ENCODE assay signal across 18 mouse cellular contexts in the genomic region with DNA sequence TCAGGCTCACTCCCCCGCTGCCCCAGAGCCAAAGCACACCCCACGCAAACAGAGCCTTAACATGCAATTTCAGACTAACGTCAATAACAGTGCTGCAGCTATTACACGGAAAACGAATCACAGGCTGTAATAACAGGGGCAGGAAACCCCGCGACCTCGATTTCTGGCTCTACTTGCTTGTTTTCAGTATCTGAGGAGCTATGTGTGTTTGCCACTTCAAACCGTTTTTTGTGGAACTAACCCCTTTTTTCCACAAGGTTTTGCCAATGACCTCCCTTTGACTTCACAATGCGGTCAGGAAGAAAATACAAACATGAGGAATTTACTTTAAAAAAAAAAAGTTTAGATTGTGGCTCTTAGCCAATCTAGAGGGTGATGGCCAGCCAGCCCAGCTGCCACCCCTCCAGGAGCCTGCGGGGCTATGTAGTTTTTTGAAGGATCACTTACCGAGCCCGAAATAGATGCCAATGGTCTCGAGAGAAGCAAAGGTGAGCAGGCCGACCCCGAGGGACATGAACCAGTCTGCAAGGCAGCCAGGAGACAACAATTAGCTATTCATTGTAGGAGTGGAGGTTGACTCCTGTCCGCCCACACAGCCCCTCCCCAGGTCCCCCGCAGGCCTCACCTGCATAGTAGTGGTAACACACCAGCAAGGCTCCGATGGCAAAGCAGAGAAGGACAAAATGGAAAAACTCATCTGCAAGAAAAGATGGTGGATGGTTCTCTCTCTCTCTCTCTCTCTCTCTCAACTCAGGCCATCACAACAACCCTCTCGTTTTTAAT. TPM values are rescaled to one million over a fixed set of nuclear protein-coding genes. Genes with fewer than 3 reads are reported as not detected.
DNase-seq lines count a peak whose midpoint lies in the region; ATAC-seq and TF ChIP-seq lines count a peak whose summit lies in the region.
"Had no signal": no experiment of that assay in that cellular context is flagged by ENCODE, and none has a peak within 500 bp of the region (broad histone marks: within the 10 kb centered on the region; RNA-seq: fewer than 3 reads in every experiment).

No protein-coding gene starts in this region.

- H3K4me3 ChIP-seq in heart, embryonic 14.5 days (ENCODE audit: control insufficient read depth in 1 of 2, insufficient read depth in 1 of 2, low read depth in 1 of 2, low read length in 2 of 2) = no peak overlapping the region
- no peak overlapping the region for H3K4me3 ChIP-seq in liver, postnatal 0 days (ENCODE audit: low read depth, low read length)
- peak overlapping the region; percentile 14; the same call in 1 of the 2 replicates for H3K4me3 ChIP-seq in limb, embryonic 15.5 days
- H3K4me3 ChIP-seq: hindbrain, embryonic 10.5 days; megakaryocyte, embryonic 14.5 days had no signal

- no peak for DNase-seq in heart, postnatal 36 days
- no peak for DNase-seq in liver, postnatal 0 days
- DNase-seq in liver = no peak
- DNase-seq in R1 (ENCODE audit: low read depth, low spot score) = peak; percentile 66
- DNase-seq in spleen, adult 12 weeks (ENCODE audit: low spot score) = no peak
- no peak for DNase-seq in spleen, postnatal 10 days (ENCODE audit: low spot score in 2 of 2)
- DNase-seq: cerebellum, adult 9-10 months; layer of hippocampus, adult 9-11 months; right cerebral cortex, postnatal 14 days; thymus, postnatal 4 days had no signal

- no peaks in the 10 kb centered on the region for H3K27me3 ChIP-seq in heart, embryonic 14.5 days (ENCODE audit: control insufficient read depth, insufficient read depth, low read length)
- H3K27me3 ChIP-seq in liver, postnatal 0 days (ENCODE audit: insufficient read depth, low read length) = no peaks in the 10 kb centered on the region
- H3K27me3 ChIP-seq in limb, embryonic 15.5 days = no peaks in the 10 kb centered on the region
- H3K27me3 ChIP-seq: megakaryocyte, embryonic 14.5 days had no signal

- peaks cover 3 to 11% of the 10 kb centered on the region in 2 experiments; a peak in 3 of 4 replicates for H3K4me1 ChIP-seq in heart, embryonic 14.5 days (ENCODE audit: control insufficient read depth in 2 of 2, insufficient read depth in 2 of 2, low read length in 2 of 2)
- no peaks in the 10 kb centered on the region for H3K4me1 ChIP-seq in liver, postnatal 0 days (ENCODE audit: insufficient read depth)
- peaks cover 13% of the 10 kb centered on the region for H3K4me1 ChIP-seq in limb, embryonic 15.5 days

- H3K9ac ChIP-seq in heart, embryonic 14.5 days (ENCODE audit: low read length) = no peak overlapping the region
- no peak overlapping the region for H3K9ac ChIP-seq in liver, postnatal 0 days (replicated peaks)
- H3K9ac ChIP-seq in limb, embryonic 15.5 days = no peak overlapping the region

- no peak for TF ChIP-seq CTCF in liver, postnatal 0 days (IDR thresholded peaks at IDR 0.05; ENCODE audit: low read depth)

- no peaks in the 10 kb centered on the region for H3K36me3 ChIP-seq in heart, embryonic 14.5 days (ENCODE audit: control insufficient read depth, insufficient read depth, low read length)
- no peaks in the 10 kb centered on the region for H3K36me3 ChIP-seq in liver, postnatal 0 days (replicated peaks; ENCODE audit: insufficient read depth, low read length)
- no peaks in the 10 kb centered on the region for H3K36me3 ChIP-seq in limb, embryonic 15.5 days
- H3K36me3 ChIP-seq: hindbrain, embryonic 10.5 days had no signal

- ATAC-seq in heart, embryonic 14.5 days (ENCODE audit: insufficient number of reproducible peaks, insufficient read depth, low FRiP score, low read depth) = no peak
- peak; percentile 48; the same call in 1 of the 2 replicates for ATAC-seq in liver, postnatal 0 days
- ATAC-seq in limb, embryonic 15.5 days (ENCODE audit: insufficient number of reproducible peaks, low FRiP score, low TSS enrichment, low read depth) = no peak
- ATAC-seq: forebrain, embryonic 14.5 days; intestine, postnatal 0 days had no signal

- H3K4me2 ChIP-seq in heart, embryonic 14.5 days (ENCODE audit: low read length) = 0 out of 2 replicates have a peak overlapping the region, but pooled peaks have one; percentile 24
- peak overlapping the region; percentile 7 for H3K4me2 ChIP-seq in liver, postnatal 0 days (ENCODE audit: low read depth, low read length)
- peak overlapping the region; percentile 20 for H3K4me2 ChIP-seq in limb, embryonic 15.5 days

- H3K9me3 ChIP-seq in heart, embryonic 14.5 days (ENCODE audit: control insufficient read depth, low read length) = peaks cover 11% of the 10 kb centered on the region; the same call in 1 of the 2 replicates
- H3K9me3 ChIP-seq in liver, postnatal 0 days (ENCODE audit: low read length) = peaks cover 6% of the 10 kb centered on the region; the same call in 1 of the 2 replicates
- no peaks in the 10 kb centered on the region for H3K9me3 ChIP-seq in limb, embryonic 15.5 days

- TF ChIP-seq EP300 in liver, postnatal 0 days (IDR thresholded peaks at IDR 0.05; ENCODE audit: low read depth) = no peak

- H3K27ac ChIP-seq in heart, embryonic 14.5 days (replicated peaks in 1 of 2; ENCODE audit: control insufficient read depth in 1 of 2, insufficient read depth in 1 of 2, low read depth in 2 of 2, low read length in 2 of 2) = no peak overlapping the region
- no peak overlapping the region for H3K27ac ChIP-seq in liver, postnatal 0 days (ENCODE audit: low read depth)
- H3K27ac ChIP-seq in limb, embryonic 15.5 days = peak overlapping the region; percentile 18; the same call in 1 of the 2 replicates
- H3K27ac ChIP-seq: hindbrain, embryonic 10.5 days had no signal

- intact Hi-C loops in heart, postnatal 36 days (cut with DNase I) = no loop called here

- 56% methylated on average over 20 of the region's 20 CpGs for WGBS in heart, embryonic 14.5 days
- WGBS in liver, postnatal 0 days (ENCODE audit: insufficient replicate concordance) = 68% methylated on average over 20 of the region's 20 CpGs
- 43% methylated on average over 20 of the region's 20 CpGs for WGBS in limb, embryonic 15.5 days

RNA-seq across cellular contexts. Expression of a gene that starts 31.5 kb away (rescaled TPM):
- polyA plus RNA-seq in heart, embryonic 14.5 days (2014; fragmentation: Nextera tagmentation; extraction: Ambion mirVana) = 0.55 and 1.3 TPM in 2 replicates
- under 1 TPM; 0.33 to 0.60 TPM for total RNA-seq in heart, postnatal 36 days (2021)
- 18.9 and 21.2 TPM in 2 replicates for polyA plus RNA-seq in liver, postnatal 0 days (2015; fragmentation: Nextera tagmentation; extraction: Ambion mirVana)
- polyA plus RNA-seq in limb, embryonic 15.5 days (2015; fragmentation: Nextera tagmentation; extraction: Ambion mirVana) = 42.0 and 45.4 TPM in 2 replicates
- total RNA-seq: liver, adult 2 months had no signal
- polyA plus RNA-seq: C2C12; liver, adult 2 months had no signal

RNA-seq across cellular contexts. Expression of a gene that starts 43.6 kb away (rescaled TPM):
- 46.9 and 48.3 TPM in 2 replicates for polyA plus RNA-seq in heart, embryonic 14.5 days (2014; fragmentation: Nextera tagmentation; extraction: Ambion mirVana)
- total RNA-seq in heart, postnatal 36 days (2021) = 10 to 100 TPM; 72.4 to 76.5 TPM
- 0.59 and 0.61 TPM in 2 replicates for polyA plus RNA-seq in liver, postnatal 0 days (2015; fragmentation: Nextera tagmentation; extraction: Ambion mirVana)
- 33.8 and 36.2 TPM in 2 replicates for polyA plus RNA-seq in limb, embryonic 15.5 days (2015; fragmentation: Nextera tagmentation; extraction: Ambion mirVana)

RNA-seq across cellular contexts. Expression of a gene that starts 54.3 kb away (rescaled TPM):
- polyA plus RNA-seq in heart, embryonic 14.5 days (2014; fragmentation: Nextera tagmentation; extraction: Ambion mirVana) = 131 and 139 TPM in 2 replicates
- total RNA-seq in heart, postnatal 36 days (2021) = 100 to 1,000 TPM; 113 to 115 TPM
- 39.6 and 43.5 TPM in 2 replicates for polyA plus RNA-seq in liver, postnatal 0 days (2015; fragmentation: Nextera tagmentation; extraction: Ambion mirVana)
- 79.5 and 87.3 TPM in 2 replicates for polyA plus RNA-seq in limb, embryonic 15.5 days (2015; fragmentation: Nextera tagmentation; extraction: Ambion mirVana)

Comparison
In these comparisons a context has a peak if more than half of its experiments do, and no peak if none do; other contexts are left out.
1. RNA of a gene that starts 43.6 kb away (polyA plus RNA-seq): 46.9 to 48.3 TPM in heart, embryonic 14.5 days and 33.8 to 36.2 TPM in limb, embryonic 15.5 days; 0.59 to 0.61 TPM in liver, postnatal 0 days; every median in the first group is over 10 times any median in the second.
2. Peak in every context shown above with its lines, with median percentiles within 50 percentile points of each other: H3K4me2 ChIP-seq.